Mouse (Mus musculus) CH12.LX (cell line): ENCODE data around the gene Olfr24. TPM values are rescaled to one million over a fixed set of nuclear protein-coding genes. Genes with fewer than 3 reads are reported as not detected.
"Not testable (repeated sequence)": the region's sequence is repeated elsewhere in the genome, so short reads cannot be mapped to it uniquely, and the experiment has no call there.

ENCODE experiments used
- DNase-seq: peaks from one replicate; pipeline ENCODE4 v3.0.0-alpha.2; 2013; ENCODE audit errors: extremely low read depth
- H3K27ac ChIP-seq: 2 replicates; pipeline ENCODE4 v1.5.1; 2012; ENCODE audit warnings: low read depth, mild to moderate bottlenecking, control low read depth, moderate library complexity; ENCODE audit not compliant: insufficient read depth
- H3K27me3 ChIP-seq: replicated peaks from 2 replicates; pipeline ENCODE3; 2012; ENCODE audit warnings: inconsistent platforms
- H3K36me3 ChIP-seq, 2 experiments: replicated peaks in 1 of 2; 2 replicates each; pipeline versions ENCODE3 to v1.6.1; 2012; ENCODE audit warnings: inconsistent platforms in 1 of 2, low read length in 1 of 2, mild to moderate bottlenecking in 1 of 2, mixed read lengths in 1 of 2, moderate library complexity in 1 of 2; ENCODE audit not compliant: control insufficient read depth in 1 of 2, insufficient read depth in 1 of 2
- H3K4me1 ChIP-seq, 2 experiments: 2 replicates each; pipeline ENCODE4 v1.6.1; 2012; ENCODE audit warnings: inconsistent platforms in 1 of 2, moderate library complexity in 1 of 2; ENCODE audit not compliant: insufficient read depth in 2 of 2, control insufficient read depth in 1 of 2
- H3K4me2 ChIP-seq: 2 replicates; pipeline ENCODE4 v1.6.1; 2012; ENCODE audit warnings: low read depth, mild to moderate bottlenecking, control low read depth; ENCODE audit not compliant: poor library complexity, insufficient read depth, severe bottlenecking
- H3K4me3 ChIP-seq, 3 experiments: fragments of 150-350 bp in 1 of 3; sonication (generic) in 1 of 3; replicated peaks in 1 of 3; 2 replicates each; pipeline versions ENCODE3 to v1.5.1; 2011 to 2012; ENCODE audit warnings: low read depth in 2 of 3, low read length in 2 of 3, mild to moderate bottlenecking in 2 of 3, moderate library complexity in 2 of 3, control low read depth in 1 of 3, improper control_type of control experiment in 1 of 3, inconsistent platforms in 1 of 3, mixed read lengths in 1 of 3; ENCODE audit not compliant: poor library complexity in 1 of 3
- H3K79me2 ChIP-seq: replicated peaks from 2 replicates; pipeline ENCODE4 v1.6.1; 2012; ENCODE audit warnings: mild to moderate bottlenecking, moderate library complexity; ENCODE audit not compliant: control insufficient read depth, poor library complexity, insufficient read depth, severe bottlenecking; ENCODE audit errors: extremely low read depth
- H3K9ac ChIP-seq: 2 replicates; pipeline ENCODE4 v1.6.1; 2012; ENCODE audit warnings: low read depth, mild to moderate bottlenecking, control low read depth, moderate library complexity; ENCODE audit not compliant: insufficient read depth
- H3K9me3 ChIP-seq: replicated peaks from 2 replicates; pipeline ENCODE3; 2012; ENCODE audit warnings: low read length, inconsistent platforms, mixed read lengths
- CHD2 ChIP-seq: IDR thresholded peaks from 2 replicates; pipeline ENCODE4 v1.6.1; 2011; ENCODE audit warnings: low read length, improper control_type of control experiment
- CTCF ChIP-seq, 2 experiments: IDR thresholded peaks in 1 of 2; conservative IDR thresholded peaks in 1 of 2; 2 replicates each; pipeline ENCODE4 v1.5.1; 2011 to 2012; ENCODE audit warnings: low read depth in 2 of 2, low read length in 2 of 2, improper control_type of control experiment in 1 of 2, inconsistent platforms in 1 of 2, mild to moderate bottlenecking in 1 of 2, moderate library complexity in 1 of 2
- ELF1 ChIP-seq: IDR thresholded peaks from 2 replicates; pipeline ENCODE4 v1.6.1; 2014; ENCODE audit warnings: low read depth, mild to moderate bottlenecking, inconsistent platforms, low read length, improper control_type of control experiment
- ETS1 ChIP-seq: conservative IDR thresholded peaks from 2 replicates; pipeline ENCODE4 v1.6.1; 2012; ENCODE audit warnings: low read depth, mild to moderate bottlenecking, inconsistent platforms, low read length, improper control_type of control experiment, moderate library complexity
- MAZ ChIP-seq: IDR thresholded peaks from 2 replicates; pipeline ENCODE4 v1.6.1; 2012; ENCODE audit warnings: low read depth, mild to moderate bottlenecking, inconsistent platforms, low read length, improper control_type of control experiment, moderate library complexity
- NELFE ChIP-seq: IDR thresholded peaks from 2 replicates; pipeline ENCODE4 v1.6.1; 2011; ENCODE audit warnings: low read depth, low read length, improper control_type of control experiment
- NRF1 ChIP-seq: IDR thresholded peaks from 2 replicates; pipeline ENCODE4 v1.6.1; 2014; ENCODE audit warnings: low read depth, mild to moderate bottlenecking, inconsistent platforms, low read length, improper control_type of control experiment, moderate library complexity
- PAX5 ChIP-seq: IDR thresholded peaks from 2 replicates; pipeline ENCODE4 v1.6.1; 2012; ENCODE audit warnings: low read length, inconsistent platforms, mixed read lengths
- RAD21 ChIP-seq: IDR thresholded peaks from 2 replicates; pipeline ENCODE4 v1.6.1; 2011; ENCODE audit warnings: low read depth, mild to moderate bottlenecking, low read length, improper control_type of control experiment, moderate library complexity
- SMC3 ChIP-seq: IDR thresholded peaks from 2 replicates; pipeline ENCODE4 v1.6.1; 2011; ENCODE audit warnings: low read depth, low read length, improper control_type of control experiment
- TCF12 ChIP-seq: IDR thresholded peaks from 2 replicates; pipeline ENCODE4 v1.6.1; 2014; ENCODE audit warnings: low read depth, mild to moderate bottlenecking, inconsistent platforms, low read length, improper control_type of control experiment
- UBTF ChIP-seq: IDR thresholded peaks from 2 replicates; pipeline ENCODE4 v1.6.1; 2012; ENCODE audit warnings: low read depth, mild to moderate bottlenecking, inconsistent platforms, low read length, improper control_type of control experiment, moderate library complexity
- USF2 ChIP-seq: conservative IDR thresholded peaks from 2 replicates; pipeline ENCODE4 v1.6.1; 2011; ENCODE audit warnings: low read depth, low read length, improper control_type of control experiment
- ZMIZ1 ChIP-seq: IDR thresholded peaks from 2 replicates; pipeline ENCODE4 v1.6.1; 2012; ENCODE audit warnings: low read depth, mild to moderate bottlenecking, inconsistent platforms, low read length, improper control_type of control experiment
- ZNF384 ChIP-seq: IDR thresholded peaks from 2 replicates; pipeline ENCODE4 v1.6.1; 2012; ENCODE audit warnings: low read depth, low read length, improper control_type of control experiment, inconsistent platforms
- dilution Hi-C: fragments of 300-500 bp; cut with MboI; formaldehyde crosslinking; loops from 2 replicates; pipeline ENCODE4 v1.14.3; 2020; ENCODE audit warnings: low sequenced_read_pairs; ENCODE audit not compliant: extremely low pct_unique_long_range_greater_than_20kb, extremely low pct_ligation_motif_present
- in situ Hi-C: fragments of 300-500 bp; cut with MboI; formaldehyde crosslinking; loops from 3 replicates; pipeline ENCODE4 v1.14.3; 2019; ENCODE audit warnings: low sequenced_read_pairs, low pct_ligation_motif_present, low pct_unique_long_range_greater_than_20kb, mixed read lengths
- polyA plus RNA-seq: library from polyadenylated mRNA; unstranded; fragments of >175 nt; gene quantifications from 2 replicates; pipeline ENCODE4 v1.2.1, GENCODE M21; 2012; ENCODE audit warnings: low read depth; ENCODE audit not compliant: insufficient read length
- total RNA-seq, 2 experiments: library from RNA; depleted of rRNA; stranded (reverse); fragments of 300-350 nt in 1 of 2; fragments of >200 nt in 1 of 2; gene quantifications; 2 replicates each; pipeline ENCODE4 v1.2.3; 2012 to 2014

The Olfr24 gene
- total and polyA plus RNA-seq, 3 experiments: not detected

- in situ Hi-C loops: no loop called here
- no peak for DNase-seq
- Histone ChIP-seq H3K4me1 (peaks cover 0 to 7% of the 10 kb centered on the region in 2 experiments; a peak in 1 of 4 replicates), H3K9me3 (no peaks in the 10 kb centered on the region), H3K79me2 (no peaks in the 10 kb centered on the region), H3K27me3 (no peaks in the 10 kb centered on the region), H3K4me2 (no peak overlapping the region), H3K9ac (no peak overlapping the region), H3K4me3 (no peak overlapping the region), H3K27ac (no peak overlapping the region), H3K36me3 (no peaks in the 10 kb centered on the region)
- dilution Hi-C loops: no loop called here
- TF ChIP-seq MAZ: no peak
- TF ChIP-seq PAX5: no peak
- no peak for TF ChIP-seq USF2
- TF ChIP-seq ZMIZ1: no peak
- no peak for TF ChIP-seq NRF1
- no peak for TF ChIP-seq NELFE
- no peak for TF ChIP-seq ELF1
- no peak for TF ChIP-seq UBTF
- no peak for TF ChIP-seq TCF12
- no peak for TF ChIP-seq ZNF384
- TF ChIP-seq CHD2: no peak
Observed at GRCm38 (mm10) chr9:18755595-18755994, 8.2 kb downstream of the Olfr24 start.

GRCm38 (mm10) chr9:18744639-18745038 is 19.2 kb downstream of the Olfr24 start:
- dilution Hi-C loops (no loop called here), in situ Hi-C loops (no loop called here)
- H3K27me3 ChIP-seq: no peaks in the 10 kb centered on the region
- H3K9ac ChIP-seq: no peak overlapping the region
- no peaks in the 10 kb centered on the region for H3K4me1 ChIP-seq
- no peak overlapping the region for H3K4me3 ChIP-seq
- H3K79me2 ChIP-seq: no peaks in the 10 kb centered on the region
- no peak overlapping the region for H3K4me2 ChIP-seq
- DNase-seq: peak; percentile 50
- TF ChIP-seq ETS1: no peak
- TF ChIP-seq NRF1: no peak
- TF ChIP-seq CTCF (conservative IDR thresholded peaks at IDR 0.05 in 1 of 2, IDR thresholded peaks at IDR 0.05 in 1 of 2; ENCODE audit: low read depth in 2 of 2, low read length in 2 of 2): peak; percentile 23 to 55; a peak in 3 of 4 replicates
- peak; percentile 47 for TF ChIP-seq SMC3
- peak; percentile 67 for TF ChIP-seq RAD21
- TF ChIP-seq CHD2: no peak
- no peak overlapping the region for H3K27ac ChIP-seq
- no peaks in the 10 kb centered on the region for H3K9me3 ChIP-seq
- H3K36me3 ChIP-seq: no peaks in the 10 kb centered on the region

GRCm38 (mm10) chr9:18734177-18734576 is 29.6 kb downstream of the Olfr24 start:
- not testable (repeated sequence) for H3K9me3 ChIP-seq

More at GRCm38 (mm10) chr9:18734177-18734576, 29.6 kb downstream of the Olfr24 start:
- in situ Hi-C loops: not testable (repeated sequence)
- TF ChIP-seq CTCF (conservative IDR thresholded peaks at IDR 0.05 in 1 of 2, IDR thresholded peaks at IDR 0.05 in 1 of 2; ENCODE audit: low read depth in 2 of 2, low read length in 2 of 2): peak in 1 of 2 experiments; percentile 8; a peak in 1 of 4 replicates
- TF ChIP-seq, all 38 proteins: peak for 1; not testable (repeated sequence) for 37
- H3K4me3 ChIP-seq, dilution Hi-C loops, H3K27ac ChIP-seq, H3K4me2 ChIP-seq, H3K9ac ChIP-seq, H3K27me3 ChIP-seq, H3K4me1 ChIP-seq, H3K79me2 ChIP-seq, H3K36me3 ChIP-seq: not testable (repeated sequence)
- peak; percentile 49 for DNase-seq
